Mouse (Mus musculus): ENCODE measurements around the gene Fosb.

Gene Fosb

GRCm38 (mm10) chr7:19331910-19332309 is 22.1 kb upstream of the Fosb start:
- DNase-seq (ENCODE audit: low read depth, low spot score), result no peak

GRCm38 (mm10) chr7:19328425-19328824 is 18.6 kb upstream of the Fosb start:
- DNase-seq (ENCODE audit: low read depth, low spot score), result no peak

GRCm38 (mm10) chr7:19327782-19328181 is 17.9 kb upstream of the Fosb start:
- no peak for DNase-seq (ENCODE audit: low read depth, low spot score)

- peak; percentile 77 for DNase-seq (ENCODE audit: low read depth, low spot score)
Observed at GRCm38 (mm10) chr7:19327128-19327527, 17.3 kb upstream of the Fosb start.

GRCm38 (mm10) chr7:19326359-19326758 is 16.5 kb upstream of the Fosb start:
- peak; percentile 64 for DNase-seq (ENCODE audit: low read depth, low spot score)

- DNase-seq (ENCODE audit: low read depth, low spot score), result no peak
Observed at GRCm38 (mm10) chr7:19325262-19326199, 15.7 kb upstream of the Fosb start.

- DNase-seq (ENCODE audit: low read depth, low spot score), result no peak
Observed at GRCm38 (mm10) chr7:19324221-19324620, 14.4 kb upstream of the Fosb start.

- no peak for DNase-seq (ENCODE audit: low read depth, low spot score)
Observed at GRCm38 (mm10) chr7:19322489-19322888, 12.6 kb upstream of the Fosb start.

- DNase-seq (ENCODE audit: low read depth, low spot score), result no peak
Observed at GRCm38 (mm10) chr7:19321464-19321863, 11.6 kb upstream of the Fosb start.

GRCm38 (mm10) chr7:19320637-19321036 is 10.8 kb upstream of the Fosb start:
- DNase-seq (ENCODE audit: low read depth, low spot score), result no peak

GRCm38 (mm10) chr7:19319906-19320305 is 10.1 kb upstream of the Fosb start:
- peak; percentile 53 for DNase-seq (ENCODE audit: low read depth, low spot score)

GRCm38 (mm10) chr7:19319458-19319857 is 9.6 kb upstream of the Fosb start:
- no peak for DNase-seq (ENCODE audit: low read depth, low spot score)

GRCm38 (mm10) chr7:19318676-19319075 is 8.8 kb upstream of the Fosb start:
- no peak for DNase-seq (ENCODE audit: low read depth, low spot score)

- DNase-seq (ENCODE audit: low read depth, low spot score), result no peak
Observed at GRCm38 (mm10) chr7:19318201-19318600, 8.3 kb upstream of the Fosb start.

- no peak for DNase-seq (ENCODE audit: low read depth, low spot score)
Observed at GRCm38 (mm10) chr7:19316451-19317161, 6.8 kb upstream of the Fosb start.

GRCm38 (mm10) chr7:19314033-19314432 is 4.2 kb upstream of the Fosb start:
- no peak for DNase-seq (ENCODE audit: low read depth, low spot score)

- DNase-seq (ENCODE audit: low read depth, low spot score), result no peak
Observed at GRCm38 (mm10) chr7:19311991-19312390, 2.1 kb upstream of the Fosb start.

- no peak for DNase-seq (ENCODE audit: low read depth, low spot score)
Observed at GRCm38 (mm10) chr7:19309278-19309883, 470 bp downstream of the Fosb start.

GRCm38 (mm10) chr7:19308454-19309277 is 1.2 kb downstream of the Fosb start:
- peak; percentile 66 for DNase-seq (ENCODE audit: low read depth, low spot score)

- no peak for DNase-seq (ENCODE audit: low read depth, low spot score)
Observed at GRCm38 (mm10) chr7:19307739-19308453, 2.0 kb downstream of the Fosb start.

Measured in c-Kit-negative CD71-positive TER-119-positive erythroid progenitor cells, embryonic 14.5 days (primary cell).